Mouse (Mus musculus): ENCODE measurements around the gene Otop3. TPM values are rescaled to one million over a fixed set of nuclear protein-coding genes. Genes with fewer than 3 reads are reported as not detected.

Otop3 gene
- polyA plus RNA-seq, 1 experiment from 2014 or later = 0.37 TPM

- Histone ChIP-seq H3K4me3 (no peak overlapping the region), H3K27ac (replicated peaks) (no peak overlapping the region), H3K27me3 (ENCODE audit: low read depth, poor library complexity, severe bottlenecking) (peaks cover 62% of the 10 kb centered on the region), H3K9me3 (replicated peaks) (no peaks in the 10 kb centered on the region), H3K4me1 (peaks cover 19% of the 10 kb centered on the region), H3K36me3 (peaks cover 17% of the 10 kb centered on the region)
- 11% methylated on average over 8 of the region's 8 CpGs for WGBS
- peak; percentile 82 for DNase-seq (ENCODE audit: low spot score)
Measured at GRCm38 (mm10) chr11:115354183-115354582, 19.7 kb downstream of the Otop3 start.

GRCm38 (mm10) chr11:115358468-115358867, 23.9 kb downstream of the Otop3 start:
- Histone ChIP-seq H3K27me3 (ENCODE audit: low read depth, poor library complexity, severe bottlenecking) (peaks cover 40% of the 10 kb centered on the region), H3K9me3 (replicated peaks) (no peaks in the 10 kb centered on the region), H3K4me3 (no peak overlapping the region), H3K27ac (replicated peaks) (peak overlapping the region; percentile 63; the same call in 1 of the 2 replicates), H3K36me3 (peaks cover 5% of the 10 kb centered on the region; the same call in 1 of the 2 replicates), H3K4me1 (peaks cover 26% of the 10 kb centered on the region)
- WGBS = 21% methylated on average over 5 of the region's 5 CpGs
- DNase-seq (ENCODE audit: low spot score) = peak; percentile 62

GRCm38 (mm10) chr11:115359293-115359692, 24.8 kb downstream of the Otop3 start:
- H3K4me3 ChIP-seq = no peak overlapping the region
- peaks cover 26% of the 10 kb centered on the region for H3K4me1 ChIP-seq
- WGBS = 61% methylated on average over 3 of the region's 3 CpGs
- peaks cover 5% of the 10 kb centered on the region; the same call in 1 of the 2 replicates for H3K36me3 ChIP-seq
- peak overlapping the region; percentile 63 for H3K27ac ChIP-seq (replicated peaks)
- peaks cover 37% of the 10 kb centered on the region for H3K27me3 ChIP-seq (ENCODE audit: low read depth, poor library complexity, severe bottlenecking)
- no peak for DNase-seq (ENCODE audit: low spot score)
- H3K9me3 ChIP-seq (replicated peaks) = no peaks in the 10 kb centered on the region

- peaks cover 33% of the 10 kb centered on the region for H3K27me3 ChIP-seq (ENCODE audit: low read depth, poor library complexity, severe bottlenecking)
- peaks cover 5% of the 10 kb centered on the region; the same call in 1 of the 2 replicates for H3K36me3 ChIP-seq
- whole genome bisulfite sequencing = 73% methylated on average over 6 of the region's 6 CpGs
- no peaks in the 10 kb centered on the region for H3K9me3 ChIP-seq (replicated peaks)
- peaks cover 26% of the 10 kb centered on the region for H3K4me1 ChIP-seq
- no peak for DNase-seq (ENCODE audit: low spot score)
- H3K27ac ChIP-seq (replicated peaks) = peak overlapping the region; percentile 63
- H3K4me3 ChIP-seq = no peak overlapping the region
Measured at GRCm38 (mm10) chr11:115359726-115360125, 25.2 kb downstream of the Otop3 start.

GRCm38 (mm10) chr11:115364136-115364535, 29.6 kb downstream of the Otop3 start:
- Histone ChIP-seq H3K9me3 (replicated peaks) (no peaks in the 10 kb centered on the region), H3K27me3 (ENCODE audit: low read depth, poor library complexity, severe bottlenecking) (peaks cover 50% of the 10 kb centered on the region), H3K4me3 (no peak overlapping the region), H3K27ac (replicated peaks) (no peak overlapping the region), H3K36me3 (no peaks in the 10 kb centered on the region), H3K4me1 (peaks cover 28% of the 10 kb centered on the region)
- 97% methylated on average over 3 of the region's 3 CpGs for WGBS
- no peak for DNase-seq (ENCODE audit: low spot score)

- peak overlapping the region; percentile 76 for H3K4me3 ChIP-seq
- no peaks in the 10 kb centered on the region for H3K36me3 ChIP-seq
- H3K9me3 ChIP-seq (replicated peaks) = no peaks in the 10 kb centered on the region
- WGBS = 44% methylated on average over 7 of the region's 7 CpGs
- peaks cover 65% of the 10 kb centered on the region for H3K27me3 ChIP-seq (ENCODE audit: low read depth, poor library complexity, severe bottlenecking)
- H3K4me1 ChIP-seq = peaks cover 21% of the 10 kb centered on the region
- no peak for DNase-seq (ENCODE audit: low spot score)
- H3K27ac ChIP-seq (replicated peaks) = 0 out of 2 replicates have a peak overlapping the region, but pooled peaks have one; percentile 23
Measured at GRCm38 (mm10) chr11:115366039-115366705, 31.6 kb downstream of the Otop3 start.

GRCm38 (mm10) chr11:115366706-115367394, 32.3 kb downstream of the Otop3 start:
- Histone ChIP-seq H3K4me3 (peak overlapping the region; percentile 76), H3K9me3 (replicated peaks) (no peaks in the 10 kb centered on the region), H3K27ac (replicated peaks) (peak overlapping the region; percentile 82), H3K36me3 (no peaks in the 10 kb centered on the region), H3K4me1 (peaks cover 21% of the 10 kb centered on the region), H3K27me3 (ENCODE audit: low read depth, poor library complexity, severe bottlenecking) (peaks cover 72% of the 10 kb centered on the region)
- DNase-seq (ENCODE audit: low spot score) = peak; percentile 42
- 1% methylated on average over 28 of the region's 28 CpGs for WGBS

- Histone ChIP-seq H3K9me3 (replicated peaks) (no peaks in the 10 kb centered on the region), H3K4me1 (peaks cover 21% of the 10 kb centered on the region), H3K27me3 (ENCODE audit: low read depth, poor library complexity, severe bottlenecking) (peaks cover 78% of the 10 kb centered on the region), H3K4me3 (peak within 1 kb of the TSS; percentile 76), H3K36me3 (no peaks in the 10 kb centered on the region), H3K27ac (replicated peaks) (peak within 1 kb of the TSS; percentile 82)
- DNase-seq (ENCODE audit: low spot score) = peak; percentile 80
- whole genome bisulfite sequencing = 0% methylated on average over 39 of the region's 39 CpGs
Measured at GRCm38 (mm10) chr11:115367395-115367944, 32.9 kb downstream of the Otop3 start, which contains the start of gene Hid1. Gene Hid1 (minus strand): TSS chr11:115367756.

- peaks cover 100% of the 10 kb centered on the region for H3K27me3 ChIP-seq (ENCODE audit: low read depth, poor library complexity, severe bottlenecking)
Measured at GRCm38 (mm10) chr11:115370368-115370767, 35.8 kb downstream of the Otop3 start.

GRCm38 (mm10) chr11:115371354-115371753, 36.8 kb downstream of the Otop3 start:
- peaks cover 100% of the 10 kb centered on the region for H3K27me3 ChIP-seq (ENCODE audit: low read depth, poor library complexity, severe bottlenecking)
- H3K9me3 ChIP-seq (replicated peaks) = no peaks in the 10 kb centered on the region
- 73% methylated on average over 8 of the region's 8 CpGs for WGBS
- no peak overlapping the region for H3K27ac ChIP-seq (replicated peaks)
- H3K36me3 ChIP-seq = no peaks in the 10 kb centered on the region
- peaks cover 27% of the 10 kb centered on the region for H3K4me1 ChIP-seq
- no peak for DNase-seq (ENCODE audit: low spot score)
- H3K4me3 ChIP-seq = no peak overlapping the region

More at GRCm38 (mm10) chr11:115370368-115370767, 35.8 kb downstream of the Otop3 start:
- no peak for DNase-seq (ENCODE audit: low spot score)
- H3K9me3 ChIP-seq (replicated peaks) = no peaks in the 10 kb centered on the region
- WGBS = 70% methylated on average over 7 of the region's 7 CpGs
- H3K4me1 ChIP-seq = peaks cover 33% of the 10 kb centered on the region
- no peak overlapping the region for H3K27ac ChIP-seq (replicated peaks)
- H3K36me3 ChIP-seq = no peaks in the 10 kb centered on the region
- H3K4me3 ChIP-seq = no peak overlapping the region

GRCm38 (mm10) chr11:115372015-115372414, 37.5 kb downstream of the Otop3 start:
- Histone ChIP-seq H3K27ac (replicated peaks) (no peak overlapping the region), H3K4me1 (peaks cover 21% of the 10 kb centered on the region), H3K27me3 (ENCODE audit: low read depth, poor library complexity, severe bottlenecking) (peaks cover 99% of the 10 kb centered on the region), H3K9me3 (replicated peaks) (no peaks in the 10 kb centered on the region), H3K4me3 (no peak overlapping the region), H3K36me3 (no peaks in the 10 kb centered on the region)
- no peak for DNase-seq (ENCODE audit: low spot score)
- 63% methylated on average over 1 of the region's 1 CpGs for WGBS

- 46% methylated on average over 2 of the region's 2 CpGs for WGBS
- H3K4me1 ChIP-seq = peaks cover 13% of the 10 kb centered on the region
- no peaks in the 10 kb centered on the region for H3K9me3 ChIP-seq (replicated peaks)
- no peak overlapping the region for H3K27ac ChIP-seq (replicated peaks)
- no peak for DNase-seq (ENCODE audit: low spot score)
- H3K4me3 ChIP-seq = no peak overlapping the region
- H3K36me3 ChIP-seq = no peaks in the 10 kb centered on the region
- H3K27me3 ChIP-seq (ENCODE audit: low read depth, poor library complexity, severe bottlenecking) = peaks cover 92% of the 10 kb centered on the region
Measured at GRCm38 (mm10) chr11:115372737-115373136, 38.2 kb downstream of the Otop3 start.
